Mouse (Mus musculus): ENCODE measurements around the gene Ptprf. TPM values are rescaled to one million over a fixed set of nuclear protein-coding genes. Genes with fewer than 3 reads are reported as not detected.

Gene Ptprf
- total and polyA plus RNA-seq, 3 experiments: 5.8 to 7.8 (median 6.3) TPM

DNA sequence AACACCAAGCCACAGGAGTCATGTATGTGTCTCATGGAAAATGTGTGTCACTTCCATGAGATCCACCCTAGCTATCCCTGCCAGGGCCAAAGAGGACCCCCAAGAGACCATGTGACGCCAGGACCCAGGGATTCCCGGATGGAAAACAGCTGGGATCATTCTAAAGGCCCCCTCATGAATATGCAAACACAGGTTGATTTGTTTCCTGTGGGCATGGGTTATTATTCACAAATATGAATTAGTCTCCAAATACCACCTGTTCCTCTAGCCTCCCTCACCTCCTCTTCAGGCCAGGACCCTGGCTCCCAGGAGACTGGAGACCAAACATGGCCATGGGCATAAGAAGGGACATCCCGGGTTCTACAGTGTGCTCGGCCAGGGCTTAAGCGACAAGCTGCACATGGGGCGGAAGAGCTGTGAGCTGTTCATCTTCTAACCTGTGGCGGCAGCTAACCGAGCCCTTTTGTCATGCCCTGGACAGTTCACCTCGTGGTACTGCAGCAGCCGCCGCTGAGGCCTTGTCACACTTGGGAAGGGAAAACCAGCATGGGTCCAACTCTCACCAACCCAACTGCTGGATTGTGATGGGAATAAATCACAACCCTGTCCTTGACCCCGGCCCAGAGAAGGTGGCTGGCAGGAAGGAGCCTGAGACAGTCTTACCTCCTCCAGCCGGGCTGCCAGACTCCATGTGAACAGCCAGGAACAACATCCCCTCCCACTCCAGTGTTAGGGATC lies 9.6 kb downstream of the Ptprf start:
- no peak overlapping the region for H3K4me3 ChIP-seq
- DNase-seq: no peak
- intact Hi-C loops (cut with DNase I): no loop called here
- H3K9ac ChIP-seq (ENCODE audit: low read depth, low read length): no peak overlapping the region
- no peaks in the 10 kb centered on the region for H3K4me1 ChIP-seq (ENCODE audit: control insufficient read depth, insufficient read depth, low read length)
- no peaks in the 10 kb centered on the region for H3K79me2 ChIP-seq (replicated peaks; ENCODE audit: control insufficient read depth, insufficient read depth, low read length)
- H3K27me3 ChIP-seq (ENCODE audit: control insufficient read depth, insufficient read depth, low read length): no peaks in the 10 kb centered on the region
- TF ChIP-seq CTCF (IDR thresholded peaks at IDR 0.05) (no peak), EP300 (IDR thresholded peaks at IDR 0.05; ENCODE audit: insufficient read depth, low read depth, low read length) (no peak), POLR2A (IDR thresholded peaks at IDR 0.05; ENCODE audit: insufficient read depth, low read depth, low read length) (no peak)
- no peaks in the 10 kb centered on the region for H3K36me3 ChIP-seq (ENCODE audit: control insufficient read depth, insufficient read depth, low read length)
- no peak overlapping the region for H3K27ac ChIP-seq
- 64% methylated on average over 13 of the region's 13 CpGs for WGBS

GRCm38 (mm10) chr4:118280506-118280905 lies 10.7 kb downstream of the Ptprf start:
- intact Hi-C loops (cut with DNase I): no loop called here
- DNase-seq: peak in 1 of 2 experiments; percentile 39
- Histone ChIP-seq H3K27me3 (ENCODE audit: control insufficient read depth, insufficient read depth, low read length) (no peaks in the 10 kb centered on the region), H3K27ac (no peak overlapping the region), H3K36me3 (ENCODE audit: control insufficient read depth, insufficient read depth, low read length) (no peaks in the 10 kb centered on the region), H3K79me2 (replicated peaks; ENCODE audit: control insufficient read depth, insufficient read depth, low read length) (no peaks in the 10 kb centered on the region), H3K9ac (ENCODE audit: low read depth, low read length) (no peak overlapping the region), H3K4me1 (ENCODE audit: control insufficient read depth, insufficient read depth, low read length) (no peaks in the 10 kb centered on the region), H3K4me3 (no peak overlapping the region)
- TF ChIP-seq POLR2A (IDR thresholded peaks at IDR 0.05; ENCODE audit: insufficient read depth, low read depth, low read length): no peak
- TF ChIP-seq CTCF (IDR thresholded peaks at IDR 0.05): no peak
- TF ChIP-seq EP300 (IDR thresholded peaks at IDR 0.05; ENCODE audit: insufficient read depth, low read depth, low read length): no peak
- WGBS: 73% methylated on average over 7 of the region's 7 CpGs

- Histone ChIP-seq H3K4me3 (no peak overlapping the region), H3K27ac (no peak overlapping the region), H3K4me1 (ENCODE audit: control insufficient read depth, insufficient read depth, low read length) (peaks cover 4% of the 10 kb centered on the region), H3K9ac (ENCODE audit: low read depth, low read length) (no peak overlapping the region), H3K27me3 (ENCODE audit: control insufficient read depth, insufficient read depth, low read length) (no peaks in the 10 kb centered on the region), H3K36me3 (ENCODE audit: control insufficient read depth, insufficient read depth, low read length) (no peaks in the 10 kb centered on the region), H3K79me2 (replicated peaks; ENCODE audit: control insufficient read depth, insufficient read depth, low read length) (no peaks in the 10 kb centered on the region)
- DNase-seq: peak in 1 of 2 experiments; percentile 23
- TF ChIP-seq POLR2A (IDR thresholded peaks at IDR 0.05; ENCODE audit: insufficient read depth, low read depth, low read length) (no peak), EP300 (IDR thresholded peaks at IDR 0.05; ENCODE audit: insufficient read depth, low read depth, low read length) (no peak), CTCF (IDR thresholded peaks at IDR 0.05) (no peak)
- intact Hi-C loops (cut with DNase I): no loop called here
- WGBS: 56% methylated on average over 9 of the region's 9 CpGs
Observed at GRCm38 (mm10) chr4:118276520-118277232, 14.5 kb downstream of the Ptprf start.

DNA sequence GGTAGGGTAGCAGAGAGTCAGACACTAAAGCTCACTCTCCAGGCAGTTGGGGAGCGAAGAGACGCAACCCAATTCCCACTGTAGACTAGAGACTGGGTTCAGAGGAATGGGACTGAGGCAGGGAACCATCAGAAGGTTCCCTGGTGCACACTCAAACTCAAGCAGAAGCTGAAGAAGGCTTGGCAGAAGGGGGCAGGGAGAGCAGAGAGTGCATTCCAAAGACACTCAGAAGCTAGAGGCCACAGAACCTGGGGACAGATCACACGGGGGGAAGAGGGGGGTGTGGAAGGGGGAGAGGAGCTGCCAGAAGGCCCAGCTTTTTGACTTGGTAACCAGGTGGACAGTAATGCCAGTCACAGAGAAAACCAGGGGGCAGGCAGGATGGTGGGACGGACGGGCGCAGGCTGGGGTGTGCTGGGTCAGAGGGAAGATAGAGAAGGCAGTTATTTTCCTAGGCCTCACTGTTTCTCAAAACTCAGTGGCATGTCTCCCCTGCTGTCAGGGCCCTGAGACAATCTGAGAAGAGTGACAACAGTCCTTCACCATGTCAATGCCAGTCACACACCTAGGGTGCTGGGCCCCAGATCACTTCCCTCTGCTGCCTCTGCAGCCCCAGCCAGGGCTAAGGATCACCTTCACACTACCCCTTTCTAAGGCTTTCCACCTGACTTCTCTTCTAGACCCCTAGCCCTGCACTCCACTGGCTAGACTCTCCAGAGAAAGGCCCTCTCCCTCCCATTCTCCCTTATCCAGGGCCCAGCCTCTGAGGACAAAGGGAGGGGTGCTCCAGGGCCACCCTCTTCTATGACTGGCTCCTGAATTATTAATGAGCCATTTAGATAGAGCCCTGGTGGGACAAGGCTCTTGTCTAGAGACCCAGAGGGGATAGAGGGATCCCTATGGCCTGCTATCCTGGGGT lies 15.3 kb downstream of the Ptprf start:
- H3K4me3 ChIP-seq: no peak overlapping the region
- peaks cover 4% of the 10 kb centered on the region for H3K4me1 ChIP-seq (ENCODE audit: control insufficient read depth, insufficient read depth, low read length)
- no peaks in the 10 kb centered on the region for H3K79me2 ChIP-seq (replicated peaks; ENCODE audit: control insufficient read depth, insufficient read depth, low read length)
- no peaks in the 10 kb centered on the region for H3K27me3 ChIP-seq (ENCODE audit: control insufficient read depth, insufficient read depth, low read length)
- H3K9ac ChIP-seq (ENCODE audit: low read depth, low read length): no peak overlapping the region
- intact Hi-C loops (cut with DNase I): no loop called here
- DNase-seq: no peak
- no peaks in the 10 kb centered on the region for H3K36me3 ChIP-seq (ENCODE audit: control insufficient read depth, insufficient read depth, low read length)
- 92% methylated on average over 6 of the region's 6 CpGs for WGBS
- H3K27ac ChIP-seq: no peak overlapping the region
- TF ChIP-seq POLR2A (IDR thresholded peaks at IDR 0.05; ENCODE audit: insufficient read depth, low read depth, low read length) (no peak), CTCF (IDR thresholded peaks at IDR 0.05) (no peak), EP300 (IDR thresholded peaks at IDR 0.05; ENCODE audit: insufficient read depth, low read depth, low read length) (no peak)

DNA sequence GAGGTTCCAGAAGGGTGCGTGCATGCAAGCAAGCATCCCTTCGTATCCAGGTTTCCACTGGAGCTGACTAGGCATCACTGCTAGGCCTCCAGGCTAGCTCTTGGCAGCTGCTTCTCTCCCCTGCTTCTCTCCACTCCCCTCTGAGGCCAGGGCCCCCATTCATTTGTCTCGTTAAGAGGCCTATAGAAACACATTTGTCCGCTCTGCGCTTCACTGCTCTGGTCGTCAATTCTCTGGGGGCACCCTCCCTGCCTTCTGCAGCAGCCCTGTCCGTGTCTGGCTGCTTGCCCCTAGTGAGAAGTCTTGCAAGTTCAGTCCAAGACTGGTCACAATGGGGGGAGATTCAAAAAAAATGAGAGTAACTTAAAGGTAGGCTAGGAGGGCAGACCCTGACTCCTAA lies 16.7 kb downstream of the Ptprf start:
- no peak overlapping the region for H3K4me3 ChIP-seq
- peaks cover 6% of the 10 kb centered on the region for H3K4me1 ChIP-seq (ENCODE audit: control insufficient read depth, insufficient read depth, low read length)
- 73% methylated on average over 7 of the region's 7 CpGs for WGBS
- H3K9ac ChIP-seq (ENCODE audit: low read depth, low read length): no peak overlapping the region
- no peak for DNase-seq
- no peaks in the 10 kb centered on the region for H3K27me3 ChIP-seq (ENCODE audit: control insufficient read depth, insufficient read depth, low read length)
- H3K79me2 ChIP-seq (replicated peaks; ENCODE audit: control insufficient read depth, insufficient read depth, low read length): no peaks in the 10 kb centered on the region
- no peak for TF ChIP-seq EP300 (IDR thresholded peaks at IDR 0.05; ENCODE audit: insufficient read depth, low read depth, low read length)
- no peak for TF ChIP-seq POLR2A (IDR thresholded peaks at IDR 0.05; ENCODE audit: insufficient read depth, low read depth, low read length)
- no peak for TF ChIP-seq CTCF (IDR thresholded peaks at IDR 0.05)
- H3K27ac ChIP-seq: no peak overlapping the region
- H3K36me3 ChIP-seq (ENCODE audit: control insufficient read depth, insufficient read depth, low read length): no peaks in the 10 kb centered on the region
- intact Hi-C loops (cut with DNase I): no loop called here

Data from heart, adult 2 months (tissue).